Mouse (Mus musculus) intestine, embryonic 14.5 days (tissue): ENCODE results near the gene Uqcc1. TPM values are rescaled to one million over a fixed set of nuclear protein-coding genes. Genes with fewer than 3 reads are reported as not detected.

Experiments used
- polyA plus RNA-seq: library from polyadenylated mRNA; unstranded; fragments of >200 nt; fragmentation: Nextera tagmentation; extraction: Ambion mirVana; gene quantifications from 2 replicates; pipeline ENCODE4 v1.2.1, GENCODE M21; 2014

The Uqcc1 gene
- polyA plus RNA-seq, 1 experiment from 2014 or later, result 64.0 TPM

Other genes with a start within 250 kb of the Uqcc1 start
- gene Trpc4ap, start 237.9 kb downstream of the Uqcc1 start, polyA plus RNA-seq, result 127 and 129 TPM in 2 replicates
- 39.2 and 47.1 TPM in 2 replicates for gene Edem2, start 200.8 kb downstream of the Uqcc1 start, polyA plus RNA-seq
- gene Gm17581, start 194.4 kb downstream of the Uqcc1 start, polyA plus RNA-seq, result not detected in 2 replicates
- gene Procr, start 179.2 kb downstream of the Uqcc1 start, polyA plus RNA-seq, result 22.8 and 23.0 TPM in 2 replicates
- gene Mmp24, start 155.0 kb downstream of the Uqcc1 start, polyA plus RNA-seq, result 0.28 and 0.55 TPM in 2 replicates
- 12.8 and 13.2 TPM in 2 replicates for gene BC029722, start 110.9 kb downstream of the Uqcc1 start, polyA plus RNA-seq
- gene Eif6, start 103.4 kb downstream of the Uqcc1 start, polyA plus RNA-seq, result 251 and 255 TPM in 2 replicates
- gene Fam83c, start 95.5 kb downstream of the Uqcc1 start, polyA plus RNA-seq, result 0.12 and 0.23 TPM in 2 replicates
- gene Gm15557, start 10.4 kb upstream of the Uqcc1 start, polyA plus RNA-seq, result not detected in 2 replicates
- 0.81 and 1.8 TPM in 2 replicates for gene Gdf5, start 15.1 kb upstream of the Uqcc1 start, polyA plus RNA-seq
- gene Cep250, start 26.1 kb upstream of the Uqcc1 start, polyA plus RNA-seq, result 21.5 and 22.8 TPM in 2 replicates
- gene 6430550D23Rik, start 77.7 kb upstream of the Uqcc1 start, polyA plus RNA-seq, result 1.4 and 2.5 TPM in 2 replicates
- 232 and 255 TPM in 2 replicates for gene Ergic3, start 77.7 kb upstream of the Uqcc1 start, polyA plus RNA-seq
- gene Fer1l4, start 122.6 kb upstream of the Uqcc1 start, polyA plus RNA-seq, result 0.05 and 0.17 TPM in 2 replicates
- gene Spag4, start 134.9 kb upstream of the Uqcc1 start, polyA plus RNA-seq, result 3.0 and 4.0 TPM in 2 replicates
- gene Cpne1, start 181.7 kb upstream of the Uqcc1 start, polyA plus RNA-seq, result 46.2 and 50.3 TPM in 2 replicates
- 29.1 and 31.6 TPM in 2 replicates for gene Rbm12, start 181.7 kb upstream of the Uqcc1 start, polyA plus RNA-seq
- 13.3 and 13.6 TPM in 2 replicates for gene Gm28036, start 196.8 kb upstream of the Uqcc1 start, polyA plus RNA-seq
- 427 and 467 TPM in 2 replicates for gene Romo1, start 213.7 kb upstream of the Uqcc1 start, polyA plus RNA-seq
- 51.1 and 52.8 TPM in 2 replicates for gene Nfs1, start 213.9 kb upstream of the Uqcc1 start, polyA plus RNA-seq
- 622 and 652 TPM in 2 replicates for gene Rbm39, start 249.9 kb upstream of the Uqcc1 start, polyA plus RNA-seq